Mouse (Mus musculus): ENCODE results near the gene B3gat3. TPM values are rescaled to one million over a fixed set of nuclear protein-coding genes. Genes with fewer than 3 reads are reported as not detected.
"Not testable (repeated sequence)": the region's sequence is repeated elsewhere in the genome, so short reads cannot be mapped to it uniquely, and the experiment has no call there.

The B3gat3 gene
- total RNA-seq, 1 experiment from 2014 or later = 26.8 TPM

DNA sequence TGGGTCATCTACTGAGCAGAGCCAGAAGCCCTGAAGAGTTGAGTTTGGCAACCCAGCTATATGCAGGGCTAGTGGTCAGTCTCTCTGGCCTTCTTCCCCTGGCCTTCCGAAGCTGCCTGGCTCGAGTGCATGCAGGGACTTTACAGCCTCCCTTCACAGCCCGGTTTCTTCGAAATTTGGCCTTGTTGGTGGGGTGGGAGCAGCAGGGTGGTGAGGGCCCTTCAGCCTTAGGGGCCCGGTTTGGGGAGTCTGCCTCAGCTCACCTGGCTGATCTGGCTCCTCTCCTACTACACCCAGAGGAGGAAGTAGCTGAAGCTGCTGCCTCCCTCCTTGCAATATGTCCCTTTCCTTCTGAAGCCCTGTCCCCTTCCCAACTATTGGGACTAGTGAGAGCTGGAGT lies 23.9 kb upstream of the B3gat3 start:
- not testable (repeated sequence) for ATAC-seq (replicated peaks in 1 of 2; ENCODE audit: insufficient read depth in 1 of 2, low FRiP score in 2 of 2, low TSS enrichment in 1 of 2, low read depth in 1 of 2, poor library complexity in 2 of 2, severe bottlenecking in 2 of 2)

DNA sequence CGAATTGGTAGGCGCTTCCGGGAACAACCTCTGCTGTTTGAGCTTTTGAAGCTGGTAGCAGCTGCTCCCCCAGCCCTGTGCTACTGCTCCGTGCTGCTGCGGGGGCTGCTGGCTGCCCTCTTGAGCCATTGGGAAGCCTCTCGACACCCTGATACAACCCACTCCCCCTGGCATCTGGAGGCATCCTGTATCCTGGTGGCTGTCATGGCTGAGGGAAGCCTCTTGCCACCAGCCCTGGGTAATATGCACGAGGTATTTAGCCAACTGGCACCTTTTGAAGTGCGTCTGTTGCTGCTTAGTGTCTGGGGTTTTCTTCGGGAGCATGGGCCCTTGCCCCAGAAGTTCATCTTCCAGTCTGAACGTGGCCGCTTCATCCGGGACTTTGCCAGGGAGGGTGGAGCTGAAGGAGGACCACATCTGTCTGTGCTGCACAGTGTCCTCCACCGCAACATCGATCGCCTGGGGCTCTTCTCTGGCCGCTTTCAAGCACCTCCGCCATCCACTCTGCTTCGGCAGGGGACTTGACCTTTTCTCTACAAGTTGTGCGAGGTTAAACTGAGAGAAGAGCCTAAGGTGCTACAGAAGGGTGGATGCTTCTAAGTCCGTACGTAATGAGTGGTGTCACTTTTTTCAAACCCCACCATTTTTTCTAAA lies 22.8 kb upstream of the B3gat3 start:
- ATAC-seq (replicated peaks in 1 of 2; ENCODE audit: insufficient read depth in 1 of 2, low FRiP score in 2 of 2, low TSS enrichment in 1 of 2, low read depth in 1 of 2, poor library complexity in 2 of 2, severe bottlenecking in 2 of 2) = 0 out of 4 replicates have a peak, but pooled peaks of 1 of the 2 experiments have one; percentile 1

DNA sequence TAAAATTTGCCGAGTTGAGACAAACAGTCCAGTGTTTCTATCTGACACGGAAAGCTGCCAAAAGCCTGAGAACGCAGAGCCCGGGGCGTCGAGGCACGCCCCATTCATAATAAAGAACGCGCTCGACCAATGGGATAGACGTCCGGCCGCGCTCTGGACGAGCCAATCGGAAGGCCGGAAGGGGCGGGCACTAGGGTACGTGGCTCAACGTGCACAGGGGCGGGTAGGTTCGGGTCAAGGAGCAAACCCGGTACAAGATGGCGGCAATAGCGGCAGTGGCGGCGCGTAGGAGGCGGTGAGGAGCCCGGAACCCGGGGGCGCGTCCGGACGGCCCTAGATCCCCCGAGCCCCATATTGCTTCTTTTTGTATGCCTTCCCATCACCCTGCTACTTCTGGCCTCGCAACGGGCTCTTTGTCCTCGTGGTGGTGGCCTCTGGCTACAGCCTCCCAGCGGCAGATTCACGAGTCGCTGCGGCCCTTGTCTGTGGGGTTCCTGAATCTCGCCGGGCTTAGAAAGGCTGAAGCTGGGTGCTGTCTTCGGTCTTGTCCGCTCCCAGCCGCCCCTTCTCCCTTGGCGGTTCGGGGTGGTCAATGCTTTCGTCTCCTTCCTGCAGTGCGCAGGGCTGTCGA lies 22.2 kb upstream of the B3gat3 start, which contains the start of gene Ganab:
Ganab (plus strand) TSS at position 207 of the 631 bp plus-strand sequence.
- ATAC-seq (replicated peaks in 1 of 2; ENCODE audit: insufficient read depth in 1 of 2, low FRiP score in 2 of 2, low TSS enrichment in 1 of 2, low read depth in 1 of 2, poor library complexity in 2 of 2, severe bottlenecking in 2 of 2) = peak; percentile 99

DNA sequence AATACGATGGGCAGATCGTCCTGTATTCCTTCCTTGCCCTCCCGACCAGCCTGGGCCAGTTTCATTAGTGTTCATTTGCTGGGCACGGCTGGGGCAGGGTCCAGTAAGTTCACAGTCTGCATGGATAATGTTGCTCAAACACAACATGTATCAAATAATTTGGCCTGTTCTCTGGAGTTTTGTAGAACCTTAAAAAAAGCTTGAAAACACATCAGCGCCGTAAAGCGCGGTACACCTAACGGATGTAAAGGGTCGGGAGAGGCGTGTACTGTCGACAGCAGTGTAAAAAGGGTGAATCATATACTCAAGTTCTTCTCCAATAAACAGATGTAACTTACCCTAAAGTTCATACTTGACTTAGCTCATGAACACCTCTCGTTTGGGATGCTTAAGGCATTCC lies 21.6 kb upstream of the B3gat3 start:
- no peak for ATAC-seq (replicated peaks in 1 of 2; ENCODE audit: insufficient read depth in 1 of 2, low FRiP score in 2 of 2, low TSS enrichment in 1 of 2, low read depth in 1 of 2, poor library complexity in 2 of 2, severe bottlenecking in 2 of 2)

DNA sequence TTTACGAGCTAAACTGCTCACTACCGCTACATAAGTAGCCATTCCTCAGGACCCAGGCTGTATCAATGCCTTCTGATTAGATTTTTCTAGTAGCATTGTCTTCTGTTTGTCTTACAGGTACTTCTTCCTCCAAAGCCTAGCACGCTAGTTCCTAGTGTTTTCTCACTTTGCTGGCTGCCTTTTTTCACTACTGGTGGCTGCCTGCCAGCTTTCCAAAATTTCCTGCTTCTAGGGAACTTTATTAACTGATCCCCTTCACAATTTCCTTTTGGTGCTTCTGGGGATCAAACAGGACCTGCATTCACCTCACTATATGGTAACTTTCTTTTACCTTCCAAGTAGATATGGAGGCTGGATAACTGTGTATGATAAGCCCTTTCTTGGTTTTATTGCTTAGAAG lies 21.1 kb upstream of the B3gat3 start:
- ATAC-seq (replicated peaks in 1 of 2; ENCODE audit: insufficient read depth in 1 of 2, low FRiP score in 2 of 2, low TSS enrichment in 1 of 2, low read depth in 1 of 2, poor library complexity in 2 of 2, severe bottlenecking in 2 of 2) = no peak

DNA sequence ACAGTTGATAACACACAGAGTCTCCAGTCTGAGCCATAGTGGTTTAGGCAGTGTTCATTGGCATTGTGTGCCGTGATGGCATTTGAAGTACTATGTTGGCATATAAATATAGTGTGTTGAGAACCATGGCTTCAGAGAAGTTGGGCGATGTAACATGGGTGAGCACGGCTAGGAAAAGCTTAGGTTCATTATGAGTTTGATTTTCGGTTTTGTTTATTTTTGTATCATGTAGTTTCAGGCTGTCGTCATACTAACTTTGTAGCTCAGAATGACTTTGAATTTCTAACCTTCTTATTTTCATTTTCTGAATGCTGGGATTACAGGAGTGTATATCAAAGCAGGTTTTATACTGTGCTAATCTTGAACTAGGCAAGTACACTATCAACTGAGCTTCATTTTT lies 16.8 kb upstream of the B3gat3 start:
- ATAC-seq (replicated peaks in 1 of 2; ENCODE audit: insufficient read depth in 1 of 2, low FRiP score in 2 of 2, low TSS enrichment in 1 of 2, low read depth in 1 of 2, poor library complexity in 2 of 2, severe bottlenecking in 2 of 2) = no peak

DNA sequence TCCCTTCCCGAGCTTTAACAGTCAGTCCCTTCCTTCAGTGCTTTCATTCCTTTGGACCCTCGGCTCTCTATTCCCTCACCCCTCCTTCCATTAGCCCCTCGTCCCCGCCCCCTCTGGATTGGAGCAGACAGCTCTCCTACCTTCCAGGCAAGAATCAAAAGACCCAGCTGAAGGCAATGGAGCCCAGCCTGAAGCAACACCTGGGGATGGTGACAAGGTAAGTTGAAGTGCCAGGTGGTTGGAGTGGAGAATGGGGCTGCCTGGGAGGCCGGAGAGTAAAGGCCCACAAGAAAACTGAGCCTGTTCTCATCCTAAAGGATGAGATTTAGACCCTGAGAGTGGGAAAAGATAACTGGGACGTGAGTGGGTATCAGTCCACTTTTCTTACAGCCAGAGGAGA lies 11.6 kb upstream of the B3gat3 start:
- no peak for ATAC-seq (replicated peaks in 1 of 2; ENCODE audit: insufficient read depth in 1 of 2, low FRiP score in 2 of 2, low TSS enrichment in 1 of 2, low read depth in 1 of 2, poor library complexity in 2 of 2, severe bottlenecking in 2 of 2)

DNA sequence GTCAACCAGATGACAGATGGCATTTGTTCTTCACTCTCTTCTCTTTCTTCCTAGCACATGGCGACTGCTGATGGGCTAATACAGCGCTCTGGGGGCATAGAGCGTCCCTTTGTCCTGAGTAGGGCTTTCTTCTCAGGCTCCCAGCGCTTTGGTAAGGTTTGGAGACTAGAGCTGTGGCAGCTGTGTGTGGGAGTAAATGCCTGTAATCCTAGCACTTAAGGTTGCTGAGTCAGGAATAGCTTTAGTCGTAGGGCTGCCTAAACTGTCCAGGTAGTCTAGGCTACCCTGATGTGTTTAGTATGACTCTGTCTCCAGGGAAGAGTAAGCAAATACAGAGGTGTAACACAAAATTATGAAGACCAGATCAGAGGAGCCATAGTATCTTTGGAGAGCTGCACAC lies 8.4 kb upstream of the B3gat3 start:
- no peak for ATAC-seq (replicated peaks in 1 of 2; ENCODE audit: insufficient read depth in 1 of 2, low FRiP score in 2 of 2, low TSS enrichment in 1 of 2, low read depth in 1 of 2, poor library complexity in 2 of 2, severe bottlenecking in 2 of 2)

DNA sequence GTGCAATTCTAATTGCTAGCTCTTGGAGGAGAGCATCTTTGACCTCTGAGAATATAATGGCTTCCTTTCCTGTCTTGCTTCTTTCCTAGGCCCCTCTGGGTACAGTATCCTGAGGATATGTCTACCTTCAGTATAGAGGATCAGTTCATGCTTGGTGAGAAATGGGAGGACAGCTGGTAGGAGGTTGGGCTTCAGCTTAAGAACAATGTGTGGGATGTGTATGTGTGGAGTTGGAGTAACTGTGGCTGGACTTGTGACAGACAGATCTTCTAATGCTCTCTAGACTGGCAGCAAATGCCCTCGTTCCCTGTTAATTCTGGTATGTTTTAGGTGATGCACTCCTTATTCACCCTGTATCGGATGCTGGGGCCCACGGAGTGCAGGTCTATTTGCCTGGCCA lies 6.0 kb upstream of the B3gat3 start:
- ATAC-seq (replicated peaks in 1 of 2; ENCODE audit: insufficient read depth in 1 of 2, low FRiP score in 2 of 2, low TSS enrichment in 1 of 2, low read depth in 1 of 2, poor library complexity in 2 of 2, severe bottlenecking in 2 of 2) = no peak

DNA sequence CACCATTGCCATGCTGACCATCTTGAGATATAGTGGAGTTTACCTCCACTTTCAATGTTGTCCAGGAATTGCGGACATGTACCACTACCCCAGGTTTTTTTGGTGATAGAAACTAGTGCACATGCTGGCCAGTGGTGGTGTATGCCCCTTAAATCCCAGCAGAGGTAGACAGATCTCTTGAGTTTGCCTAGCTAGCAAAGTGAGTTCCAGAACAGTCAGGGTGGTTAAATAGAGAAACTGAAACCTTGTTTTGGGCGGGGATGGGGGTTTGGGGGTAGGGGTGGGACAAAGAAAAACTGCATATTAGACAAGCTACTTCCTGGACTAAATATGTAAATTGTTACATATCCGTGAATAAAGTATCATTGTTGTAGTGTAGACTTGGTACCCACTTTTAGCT lies 1.2 kb upstream of the B3gat3 start:
- no peak for ATAC-seq (replicated peaks in 1 of 2; ENCODE audit: insufficient read depth in 1 of 2, low FRiP score in 2 of 2, low TSS enrichment in 1 of 2, low read depth in 1 of 2, poor library complexity in 2 of 2, severe bottlenecking in 2 of 2)

DNA sequence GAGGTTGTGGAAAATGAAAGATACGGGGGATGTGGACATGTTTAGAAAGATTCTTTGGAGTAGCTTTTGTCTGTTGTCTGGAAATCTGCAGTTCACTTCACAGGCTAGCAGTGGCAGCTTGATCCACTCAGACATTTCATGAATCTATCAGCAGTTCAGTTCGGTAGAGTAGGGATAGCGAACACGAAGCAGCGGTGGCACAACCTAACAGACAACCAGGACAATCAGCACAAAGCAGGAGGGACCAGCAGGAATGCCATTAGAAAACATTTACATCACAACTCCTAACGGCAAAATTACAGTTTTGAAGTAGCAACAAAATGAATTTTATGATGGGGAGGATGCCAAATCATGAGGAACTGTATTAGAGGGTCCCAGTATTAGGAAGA lies 496 bp upstream of the B3gat3 start:
- no peak for ATAC-seq (replicated peaks in 1 of 2; ENCODE audit: insufficient read depth in 1 of 2, low FRiP score in 2 of 2, low TSS enrichment in 1 of 2, low read depth in 1 of 2, poor library complexity in 2 of 2, severe bottlenecking in 2 of 2)

DNA sequence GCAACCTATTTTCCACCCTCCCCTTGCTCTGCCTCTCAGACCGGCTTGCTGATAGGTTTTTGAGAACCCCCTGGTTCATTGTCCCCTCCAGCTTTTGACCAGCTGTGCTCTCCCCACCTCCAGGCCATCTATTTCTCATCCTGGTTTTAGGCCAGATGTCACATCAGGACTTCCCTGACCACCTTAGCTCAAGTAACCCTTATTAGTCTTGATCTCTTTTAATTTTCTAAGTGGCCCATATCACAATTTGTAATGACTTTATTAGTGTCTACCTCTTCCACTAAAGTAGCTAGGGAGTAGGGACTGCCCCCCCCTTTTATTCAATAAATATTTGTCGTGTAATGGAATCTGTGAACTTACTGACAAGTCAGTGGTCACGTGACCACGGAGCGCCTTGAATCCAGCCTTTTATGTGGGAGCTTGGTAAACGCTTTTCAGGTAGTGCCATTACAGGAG lies 690 bp downstream of the B3gat3 start:
- 0 out of 4 replicates have a peak, but pooled peaks of 1 of the 2 experiments have one; percentile 10 for ATAC-seq (replicated peaks in 1 of 2; ENCODE audit: insufficient read depth in 1 of 2, low FRiP score in 2 of 2, low TSS enrichment in 1 of 2, low read depth in 1 of 2, poor library complexity in 2 of 2, severe bottlenecking in 2 of 2)

DNA sequence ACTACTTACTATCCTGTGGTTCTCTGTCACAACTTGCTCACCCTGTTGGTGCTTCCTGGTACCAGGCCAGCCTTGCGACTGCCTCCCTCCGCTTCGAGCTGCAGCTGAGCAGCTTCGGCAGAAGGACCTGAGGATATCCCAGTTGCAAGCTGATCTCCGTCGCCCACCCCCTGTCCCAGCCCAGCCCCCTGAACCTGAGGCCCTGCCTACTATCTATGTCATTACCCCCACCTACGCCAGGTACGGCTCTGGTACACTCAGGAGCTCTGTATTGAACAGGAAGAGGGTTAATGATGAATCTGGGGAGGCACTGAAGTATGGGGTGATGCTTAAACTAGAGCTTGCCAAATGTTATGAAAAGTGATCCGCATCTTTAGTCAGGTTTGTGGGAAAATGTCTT lies 1.6 kb downstream of the B3gat3 start:
- no peak for ATAC-seq (replicated peaks in 1 of 2; ENCODE audit: insufficient read depth in 1 of 2, low FRiP score in 2 of 2, low TSS enrichment in 1 of 2, low read depth in 1 of 2, poor library complexity in 2 of 2, severe bottlenecking in 2 of 2)

DNA sequence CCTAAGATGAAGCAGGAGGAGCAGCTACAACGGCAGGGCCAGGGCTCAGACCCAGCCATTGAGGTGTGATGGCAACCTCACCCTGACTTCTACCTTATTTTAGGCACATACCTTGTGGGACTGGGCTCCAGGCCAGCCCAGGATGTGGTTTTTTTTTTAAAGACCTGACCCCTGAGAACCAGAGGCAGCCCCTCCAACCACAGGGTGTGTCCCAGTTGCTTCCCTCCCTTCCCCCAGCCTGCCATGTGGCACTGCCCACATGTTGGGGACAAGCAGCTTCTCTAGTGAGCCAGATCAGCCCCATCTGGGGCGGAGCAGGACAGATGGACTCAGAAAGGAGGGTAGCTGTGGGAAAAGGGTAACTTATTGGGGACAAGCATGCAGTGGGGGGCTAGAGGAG lies 6.6 kb downstream of the B3gat3 start:
- no peak for ATAC-seq (replicated peaks in 1 of 2; ENCODE audit: insufficient read depth in 1 of 2, low FRiP score in 2 of 2, low TSS enrichment in 1 of 2, low read depth in 1 of 2, poor library complexity in 2 of 2, severe bottlenecking in 2 of 2)

DNA sequence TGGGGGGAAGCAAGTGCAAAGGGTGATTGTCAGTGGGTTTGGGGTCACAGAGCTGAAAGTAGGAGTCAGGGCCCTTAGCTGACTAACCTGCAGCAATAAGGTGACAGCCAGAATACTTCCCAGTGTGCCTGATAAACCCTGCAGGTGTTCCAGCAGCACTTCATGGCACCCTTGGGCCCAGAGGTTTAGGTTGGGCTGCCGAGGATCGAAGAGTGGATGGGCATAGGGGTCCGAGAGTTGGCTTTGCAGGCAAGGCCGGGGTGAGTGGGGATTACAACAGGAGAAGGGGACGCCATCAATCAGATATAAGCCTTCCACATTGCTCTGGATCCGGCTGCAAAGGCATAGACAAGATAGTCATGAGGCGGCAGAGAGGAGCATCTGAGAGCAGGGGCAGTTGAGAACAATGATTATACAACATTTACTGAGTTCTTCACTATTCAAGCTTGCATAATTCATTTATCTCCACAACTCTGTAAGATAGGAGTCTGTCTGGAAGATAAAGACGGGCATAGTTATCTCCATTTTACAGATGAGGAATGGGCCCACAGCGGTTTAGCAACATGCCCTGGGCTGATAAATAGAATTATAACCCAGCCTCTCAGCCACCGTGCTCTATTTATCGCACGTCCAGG lies 7.8 kb downstream of the B3gat3 start:
- ATAC-seq (replicated peaks in 1 of 2; ENCODE audit: insufficient read depth in 1 of 2, low FRiP score in 2 of 2, low TSS enrichment in 1 of 2, low read depth in 1 of 2, poor library complexity in 2 of 2, severe bottlenecking in 2 of 2) = no peak

DNA sequence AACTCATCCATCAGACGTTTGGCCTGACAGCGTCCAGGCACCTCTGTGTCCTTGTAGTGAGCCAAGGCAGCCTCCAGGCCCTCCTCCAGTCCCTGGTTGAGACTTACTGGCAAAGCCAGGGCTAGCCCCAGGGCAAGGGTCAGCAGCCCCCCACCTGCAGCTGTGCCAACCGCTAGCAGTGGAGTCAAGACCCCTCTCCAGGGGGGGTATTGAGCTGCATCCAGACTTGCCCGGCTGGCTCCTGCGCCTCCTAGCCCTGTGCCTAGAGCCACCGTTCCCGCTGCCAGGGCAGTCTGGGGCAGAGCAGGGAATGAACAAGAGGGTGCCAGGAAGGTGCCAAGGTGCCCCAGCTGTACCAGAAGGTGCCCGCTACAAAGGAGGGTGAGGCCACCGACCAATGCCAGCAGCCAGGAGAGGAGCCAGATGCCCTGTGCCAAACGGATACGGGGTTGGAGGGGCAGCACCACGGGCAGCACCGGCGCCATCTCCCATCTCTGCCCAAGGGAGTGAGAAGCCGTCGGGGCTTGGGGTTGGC lies 8.6 kb downstream of the B3gat3 start:
- ATAC-seq (replicated peaks in 1 of 2; ENCODE audit: insufficient read depth in 1 of 2, low FRiP score in 2 of 2, low TSS enrichment in 1 of 2, low read depth in 1 of 2, poor library complexity in 2 of 2, severe bottlenecking in 2 of 2) = peak; percentile 20 to 49; a peak in 3 of 4 replicates

DNA sequence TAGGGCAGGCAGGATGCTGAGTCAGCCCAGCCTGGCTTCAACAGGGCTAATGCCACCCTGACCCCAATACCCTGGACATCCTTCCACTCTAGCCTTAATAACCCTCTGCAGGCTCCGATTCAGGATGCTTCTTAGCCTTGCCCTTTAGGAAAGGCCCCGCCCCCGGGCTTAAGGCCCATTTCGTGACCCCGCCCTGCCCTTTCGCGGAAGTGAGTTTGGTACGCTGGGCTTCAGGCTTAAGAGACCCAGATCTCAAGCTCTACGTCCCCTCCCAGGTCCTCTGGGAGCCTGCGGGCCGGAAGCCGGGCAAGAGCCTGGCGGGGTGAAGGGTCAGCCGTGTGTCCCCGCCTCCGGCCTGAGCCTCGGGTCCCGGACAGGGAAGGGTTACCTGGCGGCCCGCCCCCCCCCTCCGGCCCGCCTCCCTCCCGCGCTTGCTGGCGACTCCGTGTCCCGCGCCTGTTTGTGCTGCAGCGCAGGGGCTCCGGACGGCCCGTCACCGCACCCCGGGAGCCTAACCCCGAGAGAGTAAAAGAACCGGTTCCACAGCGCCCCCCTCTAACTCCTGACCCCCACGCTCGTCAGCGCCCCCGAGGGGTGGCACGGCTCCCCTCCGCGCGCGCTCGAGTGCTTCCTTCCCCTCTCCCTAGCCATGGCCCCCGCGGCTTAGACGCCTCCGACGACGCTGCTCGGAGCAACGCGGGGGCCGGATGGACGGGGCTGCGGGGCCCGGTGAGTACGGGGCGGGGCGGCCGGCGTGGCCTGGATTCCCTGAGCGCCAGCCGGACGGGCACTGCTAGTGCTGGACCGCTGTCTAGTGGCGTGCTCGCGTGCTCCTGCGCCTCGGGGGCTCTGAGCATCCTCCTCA lies 9.3 kb downstream of the B3gat3 start, which contains the start of the genes Rom1 and Eml3:
Rom1 (minus strand) TSS at position 133 of the 865 bp plus-strand sequence.
Eml3 (plus strand) TSS at position 329 of the 865 bp plus-strand sequence.
- ATAC-seq (replicated peaks in 1 of 2; ENCODE audit: insufficient read depth in 1 of 2, low FRiP score in 2 of 2, low TSS enrichment in 1 of 2, low read depth in 1 of 2, poor library complexity in 2 of 2, severe bottlenecking in 2 of 2) = peak; percentile 65 to 76

Measured in hematopoietic stem cell, adult 5-6 weeks (primary cell).